Mouse (Mus musculus): ENCODE results near the gene Rnf26. TPM values are rescaled to one million over a fixed set of nuclear protein-coding genes. Genes with fewer than 3 reads are reported as not detected.

Rnf26 gene
- total RNA-seq, 2 experiments from 2014 or later = 32.7 to 33.1 TPM

GRCm38 (mm10) chr9:44134101-44134850, 21.0 kb upstream of the Rnf26 start, which contains the start of gene Mcam:
TSS of gene Mcam (plus strand) at chr9:44134469.
- H3K27ac ChIP-seq = peak within 1 kb of the TSS; percentile 47
- no peak for TF ChIP-seq CTCF (IDR thresholded peaks at IDR 0.05)
- H3K4me3 ChIP-seq = peak within 1 kb of the TSS; percentile 50
- DNase-seq (ENCODE audit: extremely low spot score in 1 of 2, low spot score in 2 of 2) = peak in 1 of 2 experiments; percentile 42
- intact Hi-C loops (cut with DNase I) = no loop called here

GRCm38 (mm10) chr9:44133287-44133686, 20.0 kb upstream of the Rnf26 start:
- 0 out of 2 replicates have a peak overlapping the region, but pooled peaks have one; percentile 50 for H3K4me3 ChIP-seq
- H3K27ac ChIP-seq = peak overlapping the region; percentile 5
- TF ChIP-seq CTCF (IDR thresholded peaks at IDR 0.05) = no peak
- no peak for DNase-seq (ENCODE audit: extremely low spot score in 1 of 2, low spot score in 2 of 2)
- intact Hi-C loops (cut with DNase I) = no loop called here

- no peak for DNase-seq (ENCODE audit: extremely low spot score in 1 of 2, low spot score in 2 of 2)
- intact Hi-C loops (cut with DNase I) = no loop called here
- no peak overlapping the region for H3K27ac ChIP-seq
Measured at GRCm38 (mm10) chr9:44132200-44132599, 18.9 kb upstream of the Rnf26 start.

GRCm38 (mm10) chr9:44131276-44131590, 17.9 kb upstream of the Rnf26 start:
- Histone ChIP-seq H3K4me3 (no peak overlapping the region), H3K27ac (no peak overlapping the region)
- TF ChIP-seq CTCF (IDR thresholded peaks at IDR 0.05) = no peak
- intact Hi-C loops (cut with DNase I) = no loop called here
- DNase-seq (ENCODE audit: extremely low spot score in 1 of 2, low spot score in 2 of 2) = no peak

More at GRCm38 (mm10) chr9:44132200-44132599, 18.9 kb upstream of the Rnf26 start:
- H3K4me3 ChIP-seq = no peak overlapping the region
- no peak for TF ChIP-seq CTCF (IDR thresholded peaks at IDR 0.05)

- intact Hi-C loops (cut with DNase I) = no loop called here
Measured at GRCm38 (mm10) chr9:44130581-44131275, 17.4 kb upstream of the Rnf26 start.

GRCm38 (mm10) chr9:44130034-44130433, 16.7 kb upstream of the Rnf26 start:
- intact Hi-C loops (cut with DNase I) = no loop called here
- peak in 1 of 2 experiments; percentile 43 for DNase-seq (ENCODE audit: extremely low spot score in 1 of 2, low spot score in 2 of 2)
- H3K4me3 ChIP-seq = peak overlapping the region; percentile 42
- no peak for TF ChIP-seq CTCF (IDR thresholded peaks at IDR 0.05)
- peak overlapping the region; percentile 61; the same call in 1 of the 2 replicates for H3K27ac ChIP-seq

More at GRCm38 (mm10) chr9:44130581-44131275, 17.4 kb upstream of the Rnf26 start:
- Histone ChIP-seq H3K4me3 (peak overlapping the region; percentile 42), H3K27ac (peak overlapping the region; percentile 61; the same call in 1 of the 2 replicates)
- DNase-seq (ENCODE audit: extremely low spot score in 1 of 2, low spot score in 2 of 2) = no peak
- TF ChIP-seq CTCF (IDR thresholded peaks at IDR 0.05) = no peak

GRCm38 (mm10) chr9:44129633-44130032, 16.3 kb upstream of the Rnf26 start:
- H3K4me3 ChIP-seq = peak overlapping the region; percentile 42

GRCm38 (mm10) chr9:44127351-44127801, 14.1 kb upstream of the Rnf26 start:
- no peak for DNase-seq (ENCODE audit: extremely low spot score in 1 of 2, low spot score in 2 of 2)
- intact Hi-C loops (cut with DNase I) = loop anchor here (5.0 kb wide), 1 partner anchor 265 kb away; no protein-coding TSS in a partner anchor
- no peak overlapping the region for H3K4me3 ChIP-seq
- H3K27ac ChIP-seq = no peak overlapping the region
- TF ChIP-seq CTCF (IDR thresholded peaks at IDR 0.05) = no peak

More at GRCm38 (mm10) chr9:44129633-44130032, 16.3 kb upstream of the Rnf26 start:
- no peak for DNase-seq (ENCODE audit: extremely low spot score in 1 of 2, low spot score in 2 of 2)
- peak overlapping the region; percentile 61; the same call in 1 of the 2 replicates for H3K27ac ChIP-seq
- no peak for TF ChIP-seq CTCF (IDR thresholded peaks at IDR 0.05)
- intact Hi-C loops (cut with DNase I) = loop anchor here (5.0 kb wide), 1 partner anchor 263 kb away; no protein-coding TSS in a partner anchor

- no peak for DNase-seq (ENCODE audit: extremely low spot score in 1 of 2, low spot score in 2 of 2)
- Histone ChIP-seq H3K27ac (no peak overlapping the region), H3K4me3 (no peak overlapping the region)
- intact Hi-C loops (cut with DNase I) = loop anchor here (1.0 to 5.0 kb wide), 2 partner anchors 108 to 266 kb away; partner anchors contain the start of gene Cbl
- no peak for TF ChIP-seq CTCF (IDR thresholded peaks at IDR 0.05)
Measured at GRCm38 (mm10) chr9:44126746-44127145, 13.4 kb upstream of the Rnf26 start.

- intact Hi-C loops (cut with DNase I) = loop anchor here (1.0 to 5.0 kb wide), 2 partner anchors 109 to 267 kb away; partner anchors contain the start of gene Cbl
- H3K4me3 ChIP-seq = 0 out of 2 replicates have a peak overlapping the region, but pooled peaks have one; percentile 13
- TF ChIP-seq CTCF (IDR thresholded peaks at IDR 0.05) = peak; percentile 91
- peak; percentile 85 to 86 for DNase-seq (ENCODE audit: extremely low spot score in 1 of 2, low spot score in 2 of 2)
- no peak overlapping the region for H3K27ac ChIP-seq
Measured at GRCm38 (mm10) chr9:44125546-44126428, 12.5 kb upstream of the Rnf26 start.

- H3K27ac ChIP-seq = no peak overlapping the region
- H3K4me3 ChIP-seq = no peak overlapping the region
- DNase-seq (ENCODE audit: extremely low spot score in 1 of 2, low spot score in 2 of 2) = no peak
- intact Hi-C loops (cut with DNase I) = loop anchor here (5.0 kb wide), 1 partner anchor 267 kb away; no protein-coding TSS in a partner anchor
- TF ChIP-seq CTCF (IDR thresholded peaks at IDR 0.05) = no peak
Measured at GRCm38 (mm10) chr9:44125026-44125425, 11.7 kb upstream of the Rnf26 start.

All from left cerebral cortex, adult 2 months (tissue).